Mouse (Mus musculus): ENCODE results near the gene Tmem170b.

- TF ChIP-seq POLR2A (IDR thresholded peaks at IDR 0.05; ENCODE audit: control insufficient read depth, low read depth, low read length) (no peak), CTCF (IDR thresholded peaks at IDR 0.05; ENCODE audit: control insufficient read depth, insufficient read depth, insufficient replicate concordance, low read depth, low read length) (no peak)
Observed at GRCm38 (mm10) chr13:41647976-41648375, 42.3 kb downstream of the Tmem170b start.
